Mouse (Mus musculus) ES-Bruce4 (cell line): ENCODE measurements at regions not wholly inside any gene's neighbourhood (a gene's known extent, or its start where the extent isn't known, plus 50 kb on each side); places are given as distances from the start of the nearest gene placed in this dataset.

Source experiments
- CTCF ChIP-seq: IDR thresholded peaks from one replicate; pipeline ENCODE4 v1.8.1; 2011; ENCODE audit warnings: low read depth, low read length
- POLR2A ChIP-seq: IDR thresholded peaks from one replicate; pipeline ENCODE4 v1.8.1; 2011; ENCODE audit warnings: low read length; ENCODE audit not compliant: insufficient read depth

GRCm38 (mm10) chr1:157875006-157875405 is 368.5 kb downstream of the Sec16b start:
- TF ChIP-seq CTCF (no peak), POLR2A (no peak)
